Mouse (Mus musculus) testis, adult 2 months (tissue): ENCODE results near the gene She. TPM values are rescaled to one million over a fixed set of nuclear protein-coding genes. Genes with fewer than 3 reads are reported as not detected.

Experiments used
- H3K27ac ChIP-seq: fragments of 200-500 bp; 2 replicates; pipeline ENCODE4 v1.5.1; 2012; ENCODE audit warnings: low read depth, low read length; ENCODE audit not compliant: control insufficient read depth, insufficient read depth
- H3K27me3 ChIP-seq: fragments of 200-500 bp; 2 replicates; pipeline ENCODE4 v1.6.1; 2012; ENCODE audit warnings: mild to moderate bottlenecking, low read length, moderate library complexity; ENCODE audit not compliant: control insufficient read depth, insufficient read depth
- H3K36me3 ChIP-seq: fragments of 200-500 bp; 2 replicates; pipeline ENCODE4 v1.6.1; 2012; ENCODE audit warnings: mild to moderate bottlenecking, low read length; ENCODE audit not compliant: control insufficient read depth, insufficient read depth
- H3K4me1 ChIP-seq: fragments of 200-500 bp; 2 replicates; pipeline ENCODE4 v1.6.1; 2012; ENCODE audit warnings: low read length; ENCODE audit not compliant: control insufficient read depth, insufficient read depth
- H3K4me3 ChIP-seq: fragments of 200-500 bp; 2 replicates; pipeline ENCODE4 v1.5.1; 2012; ENCODE audit warnings: low read depth, mild to moderate bottlenecking, low read length, moderate library complexity, mixed read lengths; ENCODE audit not compliant: control insufficient read depth
- CTCF ChIP-seq: fragments of 200-500 bp; IDR thresholded peaks from 2 replicates; pipeline ENCODE4 v1.5.1; 2012; ENCODE audit warnings: low read depth, mild to moderate bottlenecking, inconsistent platforms, low read length, moderate library complexity; ENCODE audit not compliant: control insufficient read depth, insufficient read depth, insufficient replicate concordance
- POLR2A ChIP-seq: fragments of 200-500 bp; IDR thresholded peaks from 2 replicates; pipeline ENCODE4 v1.6.1; 2012; ENCODE audit warnings: low read depth, mild to moderate bottlenecking, inconsistent platforms, low read length, moderate library complexity; ENCODE audit not compliant: control insufficient read depth
- polyA plus RNA-seq: library from polyadenylated mRNA; depleted of rRNA; stranded (reverse); fragments of >200 nt; gene quantifications from 2 replicates; pipeline ENCODE4 v1.2.3, GENCODE M21; 2012

The She gene
- polyA plus RNA-seq, 1 experiment = 0.12 TPM

DNA sequence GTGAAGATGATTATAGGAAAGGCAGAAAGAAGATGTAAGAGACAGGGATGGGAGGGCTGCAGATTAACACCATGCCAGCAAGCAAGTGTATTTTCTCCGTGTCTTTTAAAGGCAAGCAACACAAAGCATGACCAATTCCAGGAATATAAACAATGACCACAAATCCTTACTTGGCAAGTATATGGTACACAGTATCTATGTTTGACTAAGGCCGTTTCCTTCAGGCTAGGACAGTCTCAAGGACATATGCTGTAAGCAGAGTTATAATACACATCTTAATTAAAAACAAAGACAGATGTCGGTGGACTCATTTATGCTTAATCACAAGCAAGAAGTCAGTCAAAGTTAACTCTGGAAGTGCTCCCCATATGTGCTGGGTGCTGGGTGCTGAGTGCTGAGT, 12.6 kb upstream of the She start:
- H3K36me3 ChIP-seq = no peaks in the 10 kb centered on the region
- H3K4me3 ChIP-seq = no peak overlapping the region
- H3K27ac ChIP-seq = no peak overlapping the region
- TF ChIP-seq CTCF (no peak), POLR2A (no peak)
- H3K27me3 ChIP-seq = no peaks in the 10 kb centered on the region
- peaks cover 2% of the 10 kb centered on the region for H3K4me1 ChIP-seq

DNA sequence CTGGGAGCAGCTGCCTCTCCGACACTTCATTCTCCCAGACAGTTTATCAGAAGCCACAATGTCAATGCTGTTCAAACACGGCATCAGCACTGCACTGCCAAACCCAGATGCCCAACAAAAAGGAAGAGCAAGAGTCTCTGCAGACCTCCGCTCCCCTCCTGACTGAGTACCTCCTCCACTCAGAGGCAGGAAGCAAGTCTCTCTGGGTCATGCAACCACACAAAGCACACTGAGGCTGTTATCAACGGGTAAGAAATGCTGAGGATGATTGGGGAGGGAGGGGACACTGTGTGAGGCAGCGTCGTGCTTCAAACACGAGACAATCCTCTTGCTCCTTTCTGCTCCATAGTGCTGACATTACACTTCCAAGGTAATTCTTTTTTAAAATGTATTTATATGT, 11.3 kb upstream of the She start:
- Histone ChIP-seq H3K4me3 (no peak overlapping the region), H3K4me1 (peaks cover 2% of the 10 kb centered on the region), H3K27me3 (no peaks in the 10 kb centered on the region), H3K36me3 (no peaks in the 10 kb centered on the region), H3K27ac (no peak overlapping the region)
- TF ChIP-seq CTCF (no peak), POLR2A (no peak)

- Histone ChIP-seq H3K4me3 (no peak overlapping the region), H3K36me3 (no peaks in the 10 kb centered on the region), H3K4me1 (peaks cover 2% of the 10 kb centered on the region), H3K27ac (no peak overlapping the region), H3K27me3 (no peaks in the 10 kb centered on the region)
- TF ChIP-seq CTCF (no peak), POLR2A (no peak)
Measured at GRCm38 (mm10) chr3:89820311-89821095, 10.7 kb upstream of the She start.

GRCm38 (mm10) chr3:89821096-89821513, 10.1 kb upstream of the She start:
- H3K27ac ChIP-seq = no peak overlapping the region
- H3K27me3 ChIP-seq = no peaks in the 10 kb centered on the region
- H3K4me3 ChIP-seq = no peak overlapping the region
- no peaks in the 10 kb centered on the region for H3K36me3 ChIP-seq
- TF ChIP-seq CTCF (no peak), POLR2A (no peak)
- peaks cover 2% of the 10 kb centered on the region for H3K4me1 ChIP-seq

- H3K27ac ChIP-seq = no peak overlapping the region
- H3K27me3 ChIP-seq = no peaks in the 10 kb centered on the region
- no peak overlapping the region for H3K4me3 ChIP-seq
- no peak for TF ChIP-seq POLR2A
- no peak for TF ChIP-seq CTCF
- peaks cover 2% of the 10 kb centered on the region for H3K4me1 ChIP-seq
- H3K36me3 ChIP-seq = no peaks in the 10 kb centered on the region
Measured at GRCm38 (mm10) chr3:89821548-89822480, 9.4 kb upstream of the She start.

DNA sequence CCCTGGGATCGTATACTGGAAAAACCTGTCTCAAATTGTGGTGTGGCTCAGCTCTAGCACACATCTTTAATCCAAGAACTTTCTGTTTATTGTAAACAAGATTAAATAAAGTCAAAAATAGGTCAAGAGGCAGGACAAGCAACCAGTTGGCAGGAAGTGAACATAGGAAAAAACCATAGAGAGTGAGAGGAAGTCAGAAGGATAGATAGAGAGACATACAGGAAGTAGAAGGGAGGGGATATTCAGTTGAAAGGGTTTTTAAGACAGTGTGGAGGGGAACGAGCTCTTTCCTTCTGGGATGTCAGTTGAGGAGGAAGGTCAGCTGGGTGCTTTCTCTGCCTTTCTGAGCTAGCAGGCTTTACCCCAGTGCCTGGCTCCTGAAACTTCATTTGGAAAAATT, 7.6 kb upstream of the She start:
- TF ChIP-seq CTCF = no peak
- TF ChIP-seq POLR2A = no peak
- Histone ChIP-seq H3K27me3 (no peaks in the 10 kb centered on the region), H3K4me1 (peaks cover 2% of the 10 kb centered on the region), H3K36me3 (no peaks in the 10 kb centered on the region), H3K27ac (no peak overlapping the region), H3K4me3 (no peak overlapping the region)

- Histone ChIP-seq H3K27me3 (no peaks in the 10 kb centered on the region), H3K4me3 (no peak overlapping the region), H3K36me3 (no peaks in the 10 kb centered on the region), H3K4me1 (peaks cover 6% of the 10 kb centered on the region), H3K27ac (no peak overlapping the region)
- TF ChIP-seq CTCF (no peak), POLR2A (no peak)
Measured at GRCm38 (mm10) chr3:89826295-89826694, 4.9 kb upstream of the She start.
